Mouse (Mus musculus): ENCODE results near the gene Prkg1.

- no peak for TF ChIP-seq CHD2 (IDR thresholded peaks at IDR 0.05; ENCODE audit: low read depth, low read length)
- no peak for TF ChIP-seq ZNF384 (IDR thresholded peaks at IDR 0.05; ENCODE audit: low read depth, low read length)
- TF ChIP-seq MAFK (IDR thresholded peaks at IDR 0.05; ENCODE audit: insufficient read depth, low read depth, low read length): no peak
- no peak for TF ChIP-seq HCFC1 (IDR thresholded peaks at IDR 0.05; ENCODE audit: borderline replicate concordance, insufficient read depth, low read length)
Measured at GRCm38 (mm10) chr19:31284126-31284525, 480.7 kb downstream of the Prkg1 start.

Measured in ES-E14 (cell line).